Mouse (Mus musculus): ENCODE measurements around the gene Mtus2.
A peak's percentile ranks its signal among the peaks of the same experiment; 100 is the strongest.

- TF ChIP-seq CTCF (IDR thresholded peaks at IDR 0.05; ENCODE audit: low read depth, low read length) (0 out of 2 replicates have a peak, but pooled peaks have one; percentile 25), POLR2A (IDR thresholded peaks at IDR 0.05; ENCODE audit: borderline replicate concordance, low read depth, low read length) (no peak)
Observed at GRCm38 (mm10) chr5:148346543-148346942, 389.4 kb downstream of the Mtus2 start.

All from bone marrow macrophage, adult 2 months (primary cell).